Mouse (Mus musculus) heart, adult 9 months (tissue): ENCODE measurements around the gene Vstm2l.

Source experiments
- DNase-seq, 2 experiments: peaks; one replicate each; pipeline ENCODE4 v3.0.0; 2022; ENCODE audit warnings: low spot score in 2 of 2

Gene Vstm2l

GRCm38 (mm10) chr2:157932655-157933054, 18.2 kb downstream of the Vstm2l start:
- DNase-seq = no peak

GRCm38 (mm10) chr2:157935444-157936171, 21.2 kb downstream of the Vstm2l start:
- no peak for DNase-seq

- no peak for DNase-seq
Observed at GRCm38 (mm10) chr2:157936676-157937075, 22.2 kb downstream of the Vstm2l start.

GRCm38 (mm10) chr2:157940586-157941185, 26.2 kb downstream of the Vstm2l start:
- DNase-seq = no peak

- peak; percentile 67 to 82 for DNase-seq
Observed at GRCm38 (mm10) chr2:157943514-157944155, 29.2 kb downstream of the Vstm2l start.

- peak in 1 of 2 experiments; percentile 7 for DNase-seq
Observed at GRCm38 (mm10) chr2:157944156-157944893, 29.9 kb downstream of the Vstm2l start.

GRCm38 (mm10) chr2:157953978-157954377, 39.5 kb downstream of the Vstm2l start:
- no peak for DNase-seq

GRCm38 (mm10) chr2:157957707-157958108, 43.3 kb downstream of the Vstm2l start:
- no peak for DNase-seq

GRCm38 (mm10) chr2:157967856-157968255, 53.4 kb downstream of the Vstm2l start:
- no peak for DNase-seq

- no peak for DNase-seq
Observed at GRCm38 (mm10) chr2:157970124-157970523, 55.7 kb downstream of the Vstm2l start.

- no peak for DNase-seq
Observed at GRCm38 (mm10) chr2:157970669-157971068, 56.2 kb downstream of the Vstm2l start.

GRCm38 (mm10) chr2:157974604-157975501, 60.4 kb downstream of the Vstm2l start:
- no peak for DNase-seq

GRCm38 (mm10) chr2:157975595-157975994, 61.1 kb downstream of the Vstm2l start:
- DNase-seq = no peak

- no peak for DNase-seq
Observed at GRCm38 (mm10) chr2:157979241-157979640, 64.8 kb downstream of the Vstm2l start.

GRCm38 (mm10) chr2:157982727-157983126, 68.3 kb downstream of the Vstm2l start:
- DNase-seq = no peak

- no peak for DNase-seq
Observed at GRCm38 (mm10) chr2:157983276-157983675, 68.8 kb downstream of the Vstm2l start.

GRCm38 (mm10) chr2:157985611-157986010, 71.2 kb downstream of the Vstm2l start:
- DNase-seq = no peak

GRCm38 (mm10) chr2:157986235-157986634, 71.8 kb downstream of the Vstm2l start:
- DNase-seq = no peak

GRCm38 (mm10) chr2:157988416-157989190, 74.2 kb downstream of the Vstm2l start:
- DNase-seq = no peak

- DNase-seq = no peak
Observed at GRCm38 (mm10) chr2:157989946-157990345, 75.5 kb downstream of the Vstm2l start.
